Mouse (Mus musculus) limb, embryonic 12.5 days (tissue): Measurements from ENCODE around the gene Ppox. TPM values are rescaled to one million over a fixed set of nuclear protein-coding genes. Genes with fewer than 3 reads are reported as not detected.

ENCODE experiments used
- ATAC-seq: fragments of 200-750 bp; cut with Nextera tagmentation; 2 replicates; pipeline ENCODE4 v1.8.0; 2017; ENCODE audit warnings: low read depth, moderate TSS enrichment; ENCODE audit not compliant: insufficient number of reproducible peaks, insufficient read depth, low FRiP score, low TSS enrichment
- H3K27ac ChIP-seq: fragments of 300-500 bp; sonication (generic); 2 replicates; pipeline ENCODE4 v1.5.1; 2016; ENCODE audit warnings: mild to moderate bottlenecking, moderate library complexity
- H3K27me3 ChIP-seq: fragments of 300-500 bp; sonication (generic); 2 replicates; pipeline ENCODE4 v1.6.1; 2016; ENCODE audit warnings: mild to moderate bottlenecking, moderate library complexity
- H3K36me3 ChIP-seq: fragments of 300-500 bp; sonication (generic); 2 replicates; pipeline ENCODE4 v1.6.1; 2016; ENCODE audit warnings: mild to moderate bottlenecking, moderate library complexity
- H3K4me1 ChIP-seq: fragments of 300-500 bp; sonication (generic); replicated peaks from 2 replicates; pipeline ENCODE4 v1.6.1; 2016
- H3K4me2 ChIP-seq: fragments of 300-500 bp; sonication (generic); 2 replicates; pipeline ENCODE4 v1.6.1; 2016; ENCODE audit warnings: mild to moderate bottlenecking, moderate library complexity
- H3K4me3 ChIP-seq: fragments of 300-500 bp; sonication (generic); replicated peaks from 2 replicates; pipeline ENCODE4 v1.5.1; 2016; ENCODE audit warnings: mild to moderate bottlenecking
- H3K9ac ChIP-seq: fragments of 300-500 bp; sonication (generic); replicated peaks from 2 replicates; pipeline ENCODE4 v1.6.1; 2016; ENCODE audit warnings: mild to moderate bottlenecking, moderate library complexity
- H3K9me3 ChIP-seq: fragments of 300-500 bp; sonication (generic); 2 replicates; pipeline ENCODE4 v1.6.1; 2016; ENCODE audit warnings: mild to moderate bottlenecking, moderate library complexity
- WGBS: fragments of 180-500 bp; shearing (Covaris S2); methylation state at CpG from one replicate; pipeline ENCODE4 v1.1.7; 2016; 5-methylcytosine and 5-hydroxymethylcytosine counted together
- polyA plus RNA-seq: library from polyadenylated mRNA; unstranded; fragments of >200 nt; fragmentation: Nextera tagmentation; extraction: Ambion mirVana; gene quantifications from 2 replicates; pipeline ENCODE4 v1.2.1, GENCODE M21; 2016

The Ppox gene
- polyA plus RNA-seq, 1 experiment from 2014 or later: 75.9 TPM

DNA sequence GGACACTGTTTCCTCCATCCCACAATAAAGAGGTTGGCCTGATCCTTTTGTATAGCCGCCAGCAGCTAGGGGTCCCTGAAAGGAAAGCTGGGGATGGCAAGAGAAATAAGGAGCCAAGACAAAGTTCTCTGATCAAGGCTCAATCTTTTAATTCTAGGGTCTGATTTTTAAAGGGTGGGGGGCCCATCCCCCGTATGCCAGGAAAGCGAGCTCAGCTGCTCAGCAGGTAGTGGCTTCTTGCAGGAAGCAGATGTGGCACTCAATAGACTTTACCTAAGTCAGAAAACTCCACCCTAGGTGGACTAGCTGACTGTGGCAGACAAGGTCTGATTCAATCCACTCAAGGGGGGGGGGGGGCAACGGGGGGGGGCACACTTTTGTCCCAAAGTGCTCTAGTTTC, 54.2 kb downstream of the Ppox start:
- Histone ChIP-seq H3K4me3 (no peak overlapping the region), H3K4me2 (no peak overlapping the region), H3K4me1 (peaks cover 18% of the 10 kb centered on the region), H3K9ac (no peak overlapping the region), H3K36me3 (no peaks in the 10 kb centered on the region), H3K27me3 (no peaks in the 10 kb centered on the region), H3K27ac (no peak overlapping the region), H3K9me3 (no peaks in the 10 kb centered on the region)
- no peak for ATAC-seq
- WGBS: 39% methylated on average over 4 of the region's 4 CpGs

Other genes starting within 250 kb of the Ppox start
- gene Fcgr3, start 216.3 kb downstream of the Ppox start, polyA plus RNA-seq: 4.5 and 5.3 TPM in 2 replicates
- 1.5 and 1.6 TPM in 2 replicates for gene Cfap126, start 167.3 kb downstream of the Ppox start, polyA plus RNA-seq
- gene Sdhc, start 130.6 kb downstream of the Ppox start, polyA plus RNA-seq: 182 and 217 TPM in 2 replicates
- 1.5 and 2.6 TPM in 2 replicates for gene Mpz, start 130.5 kb downstream of the Ppox start, polyA plus RNA-seq
- gene Pcp4l1, start 84.9 kb downstream of the Ppox start, polyA plus RNA-seq: 2.0 and 2.8 TPM in 2 replicates
- gene Nr1i3, start 67.2 kb downstream of the Ppox start, polyA plus RNA-seq: 0.17 and 0.43 TPM in 2 replicates
- 29.7 and 31.9 TPM in 2 replicates for gene Tomm40l, start 58.7 kb downstream of the Ppox start, polyA plus RNA-seq
- 2.1 and 3.1 TPM in 2 replicates for gene Apoa2, start 56.1 kb downstream of the Ppox start, polyA plus RNA-seq
- 15.9 and 21.0 TPM in 2 replicates for gene Fcer1g, start 46.8 kb downstream of the Ppox start, polyA plus RNA-seq
- gene Adamts4, start 30.8 kb downstream of the Ppox start, polyA plus RNA-seq: 10.5 and 11.0 TPM in 2 replicates
- 251 and 257 TPM in 2 replicates for gene Ndufs2, start 29.8 kb downstream of the Ppox start, polyA plus RNA-seq
- gene B4galt3, start 10.9 kb downstream of the Ppox start, polyA plus RNA-seq: 82.1 and 84.8 TPM in 2 replicates
- gene Usp21, start 6.8 kb upstream of the Ppox start, polyA plus RNA-seq: 132 and 134 TPM in 2 replicates
- 108 and 111 TPM in 2 replicates for gene Ufc1, start 13.8 kb upstream of the Ppox start, polyA plus RNA-seq
- 59.2 and 62.9 TPM in 2 replicates for gene Dedd, start 48.0 kb upstream of the Ppox start, polyA plus RNA-seq
- gene Nit1, start 64.5 kb upstream of the Ppox start, polyA plus RNA-seq: 43.8 and 43.9 TPM in 2 replicates
- gene Pfdn2, start 64.5 kb upstream of the Ppox start, polyA plus RNA-seq: 123 and 128 TPM in 2 replicates
- gene Klhdc9, start 79.6 kb upstream of the Ppox start, polyA plus RNA-seq: 2.0 and 2.2 TPM in 2 replicates
- gene Nectin4, start 88.9 kb upstream of the Ppox start, polyA plus RNA-seq: 6.2 and 7.8 TPM in 2 replicates
- 0.75 and 0.91 TPM in 2 replicates for gene Arhgap30, start 107.8 kb upstream of the Ppox start, polyA plus RNA-seq
- 113 and 123 TPM in 2 replicates for gene Usf1, start 130.1 kb upstream of the Ppox start, polyA plus RNA-seq
- 7.5 and 7.7 TPM in 2 replicates for gene Tstd1, start 137.7 kb upstream of the Ppox start, polyA plus RNA-seq
- 32.9 and 36.8 TPM in 2 replicates for gene F11r, start 156.3 kb upstream of the Ppox start, polyA plus RNA-seq
- gene Alyref2, start 222.3 kb upstream of the Ppox start, polyA plus RNA-seq: 11.7 and 12.6 TPM in 2 replicates